Comparison of ENCODE assay signal across 19 mouse cellular contexts in genomic region chr6:41111829-41112228, GRCm38 (mm10).
A peak's percentile ranks its signal among the peaks of the same experiment; 100 is the strongest.
DNase-seq lines count a peak whose midpoint lies in the region; ATAC-seq lines count a peak whose summit lies in the region.
"Had no signal": no experiment of that assay in that cellular context is flagged by ENCODE, and none has a peak within 500 bp of the region (broad histone marks: within the 10 kb centered on the region; RNA-seq: fewer than 3 reads in every experiment).

No protein-coding gene starts in this region.

- ATAC-seq in common myeloid progenitor, adult 5-6 weeks (replicated peaks; ENCODE audit: low read depth, poor library complexity, severe bottlenecking): peak; percentile 42; the same call in 1 of the 2 replicates
- ATAC-seq in megakaryocyte, adult 5-6 weeks (ENCODE audit: poor library complexity, severe bottlenecking): peak; percentile 69
- no peak for ATAC-seq in monocyte, adult 5-6 weeks (replicated peaks; ENCODE audit: insufficient number of reproducible peaks, low FRiP score, low TSS enrichment, poor library complexity, severe bottlenecking)
- ATAC-seq: forebrain, embryonic 13.5 days; forebrain, embryonic 15.5 days; forebrain, postnatal 0 days had no signal

- no peaks in the 10 kb centered on the region for H3K36me3 ChIP-seq in limb, embryonic 10.5 days
- H3K36me3 ChIP-seq: embryonic facial prominence, embryonic 10.5 days; embryonic facial prominence, embryonic 12.5 days; forebrain, embryonic 15.5 days had no signal

- DNase-seq in 416B (ENCODE audit: low read depth): peak; percentile 19
- no peak for DNase-seq in spleen, adult 18-20 months
- no peak for DNase-seq in limb, embryonic 10.5 days (ENCODE audit: low spot score)
- DNase-seq: adrenal gland, adult 2 months; adrenal gland, postnatal 10 days; adrenal gland, postnatal 25 days; cerebellum, adult 11-12 months; cerebellum, adult 2 months; cerebellum, adult 9-10 months; cerebellum, postnatal 10 days; cerebellum, postnatal 36 days; forebrain, postnatal 0 days had no signal

- H3K27ac ChIP-seq in limb, embryonic 10.5 days: no peak overlapping the region
- H3K27ac ChIP-seq: embryonic facial prominence, embryonic 10.5 days; embryonic facial prominence, embryonic 12.5 days; forebrain, embryonic 13.5 days; forebrain, embryonic 15.5 days had no signal

- no peaks in the 10 kb centered on the region for H3K9me3 ChIP-seq in limb, embryonic 10.5 days (replicated peaks)
- H3K9me3 ChIP-seq: embryonic facial prominence, embryonic 10.5 days; embryonic facial prominence, embryonic 12.5 days; forebrain, embryonic 13.5 days; forebrain, embryonic 15.5 days had no signal

- no peak overlapping the region for H3K4me3 ChIP-seq in limb, embryonic 10.5 days
- H3K4me3 ChIP-seq: embryonic facial prominence, embryonic 10.5 days; embryonic facial prominence, embryonic 12.5 days; forebrain, embryonic 13.5 days; forebrain, embryonic 15.5 days had no signal

- H3K27me3 ChIP-seq in limb, embryonic 10.5 days (ENCODE audit: low read depth, poor library complexity, severe bottlenecking): no peaks in the 10 kb centered on the region
- H3K27me3 ChIP-seq: embryonic facial prominence, embryonic 12.5 days; forebrain, embryonic 13.5 days; forebrain, embryonic 15.5 days had no signal

- no peaks in the 10 kb centered on the region for H3K4me1 ChIP-seq in limb, embryonic 10.5 days
- H3K4me1 ChIP-seq: embryonic facial prominence, embryonic 10.5 days; embryonic facial prominence, embryonic 12.5 days; forebrain, embryonic 13.5 days; forebrain, embryonic 15.5 days had no signal
